Mouse (Mus musculus) neural tube, embryonic 12.5 days (tissue): ENCODE data around the gene Mfrp. TPM values are rescaled to one million over a fixed set of nuclear protein-coding genes. Genes with fewer than 3 reads are reported as not detected.
A peak's percentile ranks its signal among the peaks of the same experiment; 100 is the strongest.

Source experiments
- ATAC-seq: fragments of 200-750 bp; cut with Nextera tagmentation; 2 replicates; pipeline ENCODE4 v1.8.0; 2017; ENCODE audit warnings: low read depth, mild to moderate bottlenecking, moderate TSS enrichment, moderate library complexity; ENCODE audit not compliant: low FRiP score
- H3K27ac ChIP-seq: fragments of 300-500 bp; sonication (generic); 2 replicates; pipeline ENCODE4 v1.5.1; 2016
- H3K27me3 ChIP-seq: fragments of 300-500 bp; sonication (generic); replicated peaks from 2 replicates; pipeline ENCODE4 v1.6.1; 2016; ENCODE audit warnings: mild to moderate bottlenecking
- H3K36me3 ChIP-seq: fragments of 300-500 bp; sonication (generic); 2 replicates; pipeline ENCODE4 v1.6.1; 2016; ENCODE audit warnings: mild to moderate bottlenecking
- H3K4me1 ChIP-seq: fragments of 300-500 bp; sonication (generic); 2 replicates; pipeline ENCODE4 v1.6.1; 2016
- H3K4me2 ChIP-seq: fragments of 300-500 bp; sonication (generic); replicated peaks from 2 replicates; pipeline ENCODE4 v1.6.1; 2016; ENCODE audit warnings: mild to moderate bottlenecking
- H3K4me3 ChIP-seq: fragments of 300-500 bp; sonication (generic); 2 replicates; pipeline ENCODE4 v1.5.1; 2016
- H3K9ac ChIP-seq: fragments of 300-500 bp; sonication (generic); 2 replicates; pipeline ENCODE4 v1.6.1; 2016; ENCODE audit warnings: mild to moderate bottlenecking
- H3K9me3 ChIP-seq: fragments of 300-500 bp; sonication (generic); 2 replicates; pipeline ENCODE4 v1.6.1; 2016; ENCODE audit warnings: mild to moderate bottlenecking
- WGBS: fragments of 180-500 bp; shearing (Covaris S2); methylation state at CpG from one replicate; pipeline ENCODE4 v1.1.7; 2016; 5-methylcytosine and 5-hydroxymethylcytosine counted together
- polyA plus RNA-seq: library from polyadenylated mRNA; unstranded; fragments of >200 nt; fragmentation: Nextera tagmentation; extraction: Ambion mirVana; gene quantifications from 2 replicates; pipeline ENCODE4 v1.2.1, GENCODE M21; 2016

Mfrp gene
- polyA plus RNA-seq, 1 experiment from 2014 or later = 0.18 TPM

GRCm38 (mm10) chr9:44127351-44127801 is 25.8 kb downstream of the Mfrp start:
- Histone ChIP-seq H3K27me3 (peaks cover 17% of the 10 kb centered on the region), H3K4me1 (peaks cover 26% of the 10 kb centered on the region), H3K9me3 (no peaks in the 10 kb centered on the region), H3K9ac (no peak overlapping the region), H3K27ac (no peak overlapping the region), H3K4me3 (no peak overlapping the region), H3K36me3 (no peaks in the 10 kb centered on the region), H3K4me2 (no peak overlapping the region)
- WGBS = 59% methylated on average over 3 of the region's 3 CpGs
- ATAC-seq = no peak

DNA sequence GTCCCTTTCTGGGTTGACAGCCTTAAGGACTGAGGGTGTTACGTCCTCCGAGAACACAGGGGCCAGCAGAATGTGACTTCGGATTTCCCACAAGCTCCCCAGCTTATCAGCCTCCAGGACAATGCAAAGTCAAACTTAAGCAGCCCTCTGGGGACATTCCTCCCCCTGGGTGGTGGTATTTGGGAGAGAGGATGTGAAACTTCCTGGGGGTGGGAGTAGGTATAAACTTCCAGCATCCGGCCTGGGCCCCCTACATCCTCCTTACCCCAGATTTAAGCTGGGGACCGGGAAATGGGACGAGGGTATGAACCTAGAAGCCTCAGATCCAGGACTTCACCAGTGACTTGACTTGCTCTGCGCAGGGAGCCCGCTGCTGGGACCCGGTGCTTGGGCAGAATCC is 28.1 kb downstream of the Mfrp start:
- Histone ChIP-seq H3K4me1 (peaks cover 42% of the 10 kb centered on the region), H3K27ac (no peak overlapping the region), H3K4me2 (peak overlapping the region; percentile 75), H3K27me3 (peaks cover 40% of the 10 kb centered on the region), H3K9me3 (no peaks in the 10 kb centered on the region), H3K9ac (peak overlapping the region; percentile 53), H3K36me3 (no peaks in the 10 kb centered on the region), H3K4me3 (peak overlapping the region; percentile 34)
- WGBS = 10% methylated on average over 9 of the region's 9 CpGs
- no peak for ATAC-seq

- peaks cover 46% of the 10 kb centered on the region for H3K4me1 ChIP-seq
- peak; percentile 62; the same call in 1 of the 2 replicates for ATAC-seq
- no peaks in the 10 kb centered on the region for H3K36me3 ChIP-seq
- H3K9me3 ChIP-seq = no peaks in the 10 kb centered on the region
- under 1% methylated on average over 27 of the region's 27 CpGs for WGBS
- peaks cover 44% of the 10 kb centered on the region for H3K27me3 ChIP-seq
- peak overlapping the region; percentile 53 for H3K9ac ChIP-seq
- peak overlapping the region; percentile 34 for H3K4me3 ChIP-seq
- no peak overlapping the region for H3K27ac ChIP-seq
- peak overlapping the region; percentile 75 for H3K4me2 ChIP-seq
Observed at GRCm38 (mm10) chr9:44130034-44130433, 28.5 kb downstream of the Mfrp start.

GRCm38 (mm10) chr9:44130581-44131275 is 29.2 kb downstream of the Mfrp start:
- 15% methylated on average over 19 of the region's 19 CpGs for WGBS
- H3K36me3 ChIP-seq = no peaks in the 10 kb centered on the region
- H3K4me3 ChIP-seq = peak overlapping the region; percentile 34; the same call in 1 of the 2 replicates
- H3K4me1 ChIP-seq = peaks cover 53% of the 10 kb centered on the region
- H3K9ac ChIP-seq = peak overlapping the region; percentile 53; the same call in 1 of the 2 replicates
- peaks cover 50% of the 10 kb centered on the region for H3K27me3 ChIP-seq
- peak; percentile 23; the same call in 1 of the 2 replicates for ATAC-seq
- no peaks in the 10 kb centered on the region for H3K9me3 ChIP-seq
- peak overlapping the region; percentile 75 for H3K4me2 ChIP-seq
- H3K27ac ChIP-seq = no peak overlapping the region

DNA sequence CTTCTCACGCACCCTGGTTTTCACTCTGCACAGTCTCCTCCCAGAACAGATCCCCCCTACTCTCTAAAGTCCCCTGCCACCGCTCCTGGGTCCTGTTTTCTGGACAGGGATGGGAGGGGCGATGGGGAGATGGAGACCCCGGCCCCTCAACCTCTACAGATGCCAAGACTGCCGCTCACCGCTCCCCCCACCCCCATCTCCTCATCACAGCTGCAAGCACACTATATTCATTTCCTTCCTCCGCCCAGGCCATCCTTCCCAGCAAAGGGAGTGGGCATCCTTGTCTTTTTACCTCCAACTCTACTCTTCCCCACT is 29.7 kb downstream of the Mfrp start:
- Histone ChIP-seq H3K27ac (no peak overlapping the region), H3K9me3 (no peaks in the 10 kb centered on the region), H3K4me3 (no peak overlapping the region), H3K4me1 (peaks cover 56% of the 10 kb centered on the region), H3K9ac (no peak overlapping the region), H3K36me3 (no peaks in the 10 kb centered on the region), H3K4me2 (peak overlapping the region; percentile 75), H3K27me3 (peaks cover 56% of the 10 kb centered on the region)
- no peak for ATAC-seq
- WGBS = 50% methylated on average over 7 of the region's 7 CpGs

DNA sequence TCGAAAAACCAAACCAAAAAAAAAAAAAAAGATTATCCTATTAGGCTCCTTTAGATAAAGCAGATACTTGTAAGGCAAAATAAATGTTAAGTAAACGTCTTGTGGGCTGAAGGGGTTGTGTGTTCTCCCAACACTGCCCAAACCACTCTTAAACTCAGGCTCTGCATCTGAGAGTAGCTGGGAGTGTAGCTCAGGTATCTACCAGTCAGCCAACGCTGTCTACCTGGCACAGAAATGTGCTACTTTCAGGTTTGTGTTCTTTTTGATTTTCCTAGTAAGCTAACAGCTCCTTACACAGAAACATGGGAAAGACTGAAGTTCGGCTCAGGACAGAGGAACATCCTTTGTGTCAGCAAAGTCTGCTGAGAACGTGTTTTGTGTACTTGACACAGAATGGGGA is 30.7 kb downstream of the Mfrp start:
- ATAC-seq = no peak
- Histone ChIP-seq H3K9me3 (no peaks in the 10 kb centered on the region), H3K27ac (no peak overlapping the region), H3K4me1 (peaks cover 52% of the 10 kb centered on the region), H3K9ac (no peak overlapping the region), H3K4me3 (no peak overlapping the region), H3K36me3 (no peaks in the 10 kb centered on the region), H3K27me3 (peaks cover 64% of the 10 kb centered on the region), H3K4me2 (no peak overlapping the region)
- 67% methylated on average over 5 of the region's 5 CpGs for WGBS

- WGBS = 15% methylated on average over 2 of the region's 2 CpGs
- Histone ChIP-seq H3K27me3 (peaks cover 64% of the 10 kb centered on the region), H3K36me3 (no peaks in the 10 kb centered on the region), H3K4me3 (no peak overlapping the region; the same call in none of the 2 replicates), H3K4me2 (peak overlapping the region; percentile 93), H3K27ac (no peak overlapping the region), H3K9ac (0 out of 2 replicates have a peak overlapping the region, but pooled peaks have one; percentile 29), H3K4me1 (peaks cover 52% of the 10 kb centered on the region), H3K9me3 (no peaks in the 10 kb centered on the region)
- no peak for ATAC-seq
Observed at GRCm38 (mm10) chr9:44133287-44133686, 31.8 kb downstream of the Mfrp start.

DNA sequence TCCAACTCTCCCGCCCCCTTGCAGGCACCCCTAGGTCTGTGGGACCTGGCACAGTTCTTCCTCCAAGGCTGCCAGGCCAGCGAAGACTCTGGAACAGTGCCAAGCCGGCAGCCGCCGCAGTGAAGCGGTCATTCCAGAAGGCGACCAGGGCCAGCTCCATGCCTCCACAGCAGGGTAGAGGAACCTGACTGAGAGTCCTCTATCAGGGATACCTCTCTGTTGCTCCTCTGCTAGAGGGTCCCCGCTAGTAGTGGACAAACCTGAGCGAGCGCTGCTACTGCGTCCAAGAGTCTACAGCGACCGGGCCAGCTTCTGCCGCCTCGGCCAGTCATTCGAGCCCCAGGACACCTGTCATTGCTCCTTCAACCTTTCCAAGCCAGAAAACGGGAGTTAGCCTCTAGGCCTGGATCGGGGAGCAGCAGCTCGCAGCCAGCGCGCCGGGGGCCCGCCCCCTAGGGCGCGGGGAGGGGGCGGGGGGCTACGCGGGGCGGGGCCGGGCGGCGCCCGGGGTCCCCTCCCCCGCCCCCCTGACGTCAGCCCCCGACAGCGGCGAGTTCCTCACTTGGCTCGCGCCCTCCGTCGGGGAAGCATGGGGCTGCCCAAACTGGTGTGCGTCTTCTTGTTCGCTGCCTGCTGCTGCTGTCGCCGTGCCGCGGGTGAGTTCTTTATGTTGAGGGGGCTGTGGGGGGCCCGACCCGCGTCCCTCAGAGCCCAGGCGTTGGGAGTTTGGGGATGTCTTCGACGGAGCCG is 32.7 kb downstream of the Mfrp start, which contains the start of gene Mcam:
Mcam (plus strand) TSS at position 369 of the 750 bp plus-strand sequence.
- Histone ChIP-seq H3K27me3 (peaks cover 64% of the 10 kb centered on the region), H3K4me3 (peak within 1 kb of the TSS; percentile 44), H3K36me3 (no peaks in the 10 kb centered on the region), H3K4me1 (peaks cover 52% of the 10 kb centered on the region), H3K9ac (peak within 1 kb of the TSS; percentile 56), H3K9me3 (no peaks in the 10 kb centered on the region), H3K27ac (no peak within 1 kb of the TSS), H3K4me2 (peak within 1 kb of the TSS; percentile 93)
- no peak for ATAC-seq
- WGBS = under 1% methylated on average over 47 of the region's 55 CpGs

DNA sequence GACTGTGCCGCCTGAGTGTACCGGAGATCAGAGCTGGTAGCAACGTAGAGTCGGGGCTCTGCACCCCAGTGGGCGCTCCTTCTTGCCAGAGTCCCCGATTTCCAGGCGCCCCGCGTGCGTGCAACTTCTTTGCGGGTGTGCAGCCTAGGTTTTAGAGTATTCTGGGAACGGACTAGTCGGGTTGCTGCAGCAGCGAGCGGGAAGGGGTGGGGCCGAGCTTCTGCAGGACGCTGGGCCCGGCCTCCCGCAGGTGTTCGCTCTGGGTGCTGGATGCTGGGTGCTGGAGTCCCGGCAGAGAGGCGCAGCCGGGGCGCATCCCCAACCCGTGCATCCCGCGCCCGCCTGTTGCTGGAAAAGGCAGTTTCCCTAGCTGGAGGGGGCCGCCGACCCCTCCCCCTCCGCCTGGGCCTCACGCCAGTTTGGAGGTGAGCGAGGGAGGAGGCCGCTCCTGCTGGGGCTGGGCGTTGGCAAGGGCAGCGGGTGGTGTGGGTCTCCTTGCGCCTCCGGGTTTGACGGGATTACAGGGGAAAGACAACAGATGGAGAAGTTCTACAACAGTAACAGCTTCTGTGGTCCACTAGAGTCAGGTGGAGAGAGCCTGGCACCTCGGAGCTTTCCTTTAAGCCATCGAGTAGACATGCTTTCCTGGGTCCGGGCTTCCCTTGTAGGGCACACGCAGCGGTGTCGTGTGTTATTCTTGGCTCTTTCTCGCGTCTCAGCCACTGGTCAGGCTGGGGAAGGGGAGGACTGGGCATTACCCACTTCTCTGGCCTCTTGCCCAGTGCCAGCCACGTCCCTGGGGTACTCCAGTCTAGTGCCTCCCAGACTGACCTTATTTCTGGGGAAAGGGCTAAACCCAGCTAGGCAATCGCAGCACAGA is 33.6 kb downstream of the Mfrp start:
- peaks cover 3% of the 10 kb centered on the region; the same call in 1 of the 2 replicates for H3K36me3 ChIP-seq
- H3K4me3 ChIP-seq = peak overlapping the region; percentile 44
- no peaks in the 10 kb centered on the region for H3K9me3 ChIP-seq
- H3K4me1 ChIP-seq = peaks cover 45% of the 10 kb centered on the region
- H3K9ac ChIP-seq = peak overlapping the region; percentile 56
- ATAC-seq = 0 out of 2 replicates have a peak, but pooled peaks have one; percentile 17
- peaks cover 64% of the 10 kb centered on the region for H3K27me3 ChIP-seq
- H3K4me2 ChIP-seq = peak overlapping the region; percentile 93
- H3K27ac ChIP-seq = no peak overlapping the region
- WGBS = 3% methylated on average over 49 of the region's 49 CpGs

DNA sequence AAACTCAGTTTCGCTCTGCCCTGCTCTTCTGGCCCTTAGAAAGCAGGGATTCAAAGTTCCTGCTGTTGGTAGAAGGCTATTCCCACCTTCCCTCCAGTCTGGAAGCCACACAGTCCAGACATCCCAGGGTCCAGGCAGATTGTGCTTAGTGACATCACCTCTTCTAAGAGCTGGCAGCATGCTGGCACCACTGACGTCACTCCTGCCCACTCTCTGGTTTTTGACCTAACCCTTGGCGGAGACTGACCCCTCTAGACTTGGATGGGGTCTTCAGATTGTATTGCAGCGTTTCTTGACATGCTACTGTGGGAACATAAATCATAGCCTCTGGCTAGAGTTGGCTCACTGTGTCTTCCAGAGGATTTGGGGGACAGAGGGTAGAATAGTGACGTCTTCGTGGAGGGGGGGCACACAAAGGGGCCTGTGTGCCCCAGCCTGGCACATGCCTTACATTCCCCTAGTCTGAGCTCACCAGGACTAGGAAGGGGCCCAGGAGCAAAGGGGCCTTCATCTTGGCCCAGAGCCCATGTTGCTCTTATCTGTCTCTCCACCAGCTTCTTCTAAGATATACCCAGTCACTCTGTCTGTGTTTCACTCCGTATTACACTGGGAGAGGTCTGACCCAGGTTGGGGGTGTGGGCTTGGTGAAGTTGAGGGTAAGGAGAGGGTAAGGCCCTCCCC is 34.3 kb downstream of the Mfrp start:
- Histone ChIP-seq H3K4me3 (peak overlapping the region; percentile 44), H3K27ac (no peak overlapping the region)
- WGBS = 58% methylated on average over 7 of the region's 7 CpGs

GRCm38 (mm10) chr9:44137846-44138245 is 36.3 kb downstream of the Mfrp start:
- peaks cover 43% of the 10 kb centered on the region for H3K27me3 ChIP-seq
- no peak for ATAC-seq
- 84% methylated on average over 4 of the region's 4 CpGs for WGBS
- H3K4me3 ChIP-seq = no peak overlapping the region
- H3K9me3 ChIP-seq = no peaks in the 10 kb centered on the region
- H3K4me1 ChIP-seq = peaks cover 31% of the 10 kb centered on the region
- no peak overlapping the region for H3K27ac ChIP-seq
- H3K9ac ChIP-seq = no peak overlapping the region
- no peak overlapping the region for H3K4me2 ChIP-seq
- peaks cover 14% of the 10 kb centered on the region for H3K36me3 ChIP-seq

More for the DNA sequence above, 34.3 kb downstream of the Mfrp start:
- H3K4me1 ChIP-seq = peaks cover 37% of the 10 kb centered on the region
- no peaks in the 10 kb centered on the region for H3K9me3 ChIP-seq
- ATAC-seq = 0 out of 2 replicates have a peak, but pooled peaks have one; percentile 18
- peak overlapping the region; percentile 56; the same call in 1 of the 2 replicates for H3K9ac ChIP-seq
- peaks cover 61% of the 10 kb centered on the region for H3K27me3 ChIP-seq
- peak overlapping the region; percentile 93 for H3K4me2 ChIP-seq
- H3K36me3 ChIP-seq = peaks cover 8% of the 10 kb centered on the region
